Mouse (Mus musculus) heart, postnatal 0 days (tissue): ENCODE data around the gene Hist2h2aa2.

ENCODE experiments used
- CTCF ChIP-seq: IDR thresholded peaks from 2 replicates; pipeline ENCODE4 v1.5.1; 2016; ENCODE audit warnings: antibody characterized with exemption, control low read depth, low read depth
- EP300 ChIP-seq: IDR thresholded peaks from 2 replicates; pipeline ENCODE4 v1.6.1; 2016; ENCODE audit warnings: antibody characterized with exemption, low read depth

GRCm38 (mm10) chr3:96228828-96229227 lies 11.2 kb downstream of the Hist2h2aa2 start:
- TF ChIP-seq CTCF (no peak), EP300 (no peak)
